Mouse (Mus musculus) CH12F3 (cell line): Measurements from ENCODE around the gene Ell3.
"Not testable (repeated sequence)": the region's sequence is repeated elsewhere in the genome, so short reads cannot be mapped to it uniquely, and the experiment has no call there.

ENCODE experiments used
- in situ Hi-C: fragments of 300-500 bp; cut with MboI; formaldehyde crosslinking; loops from 2 replicates; pipeline ENCODE4 v1.14.3; 2020; ENCODE audit warnings: low sequenced_read_pairs

The Ell3 gene

DNA sequence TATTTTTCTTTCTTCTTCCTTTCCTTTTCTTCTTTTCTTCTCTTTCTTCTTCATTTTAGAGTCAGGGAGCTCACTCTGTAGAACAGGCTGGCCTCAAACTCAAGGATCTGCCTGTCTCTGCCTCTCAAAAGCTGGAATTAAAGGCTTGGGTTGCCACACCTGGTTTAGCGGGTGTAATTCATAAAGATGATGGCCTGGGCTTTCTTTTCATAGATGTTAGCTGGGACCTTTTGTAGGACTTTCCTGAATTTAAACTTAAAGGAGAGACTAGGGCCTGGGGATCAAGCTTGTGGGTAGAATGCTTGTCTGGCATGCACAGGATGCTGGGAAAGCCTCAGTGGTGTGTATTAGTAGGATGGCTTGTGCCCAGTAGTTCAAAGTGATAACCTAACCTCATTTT lies at the start of gene Ell3:
TSS of gene Ell3 (minus strand) at position 101 of the 400 bp plus-strand sequence.
- in situ Hi-C loops, result no loop called here

DNA sequence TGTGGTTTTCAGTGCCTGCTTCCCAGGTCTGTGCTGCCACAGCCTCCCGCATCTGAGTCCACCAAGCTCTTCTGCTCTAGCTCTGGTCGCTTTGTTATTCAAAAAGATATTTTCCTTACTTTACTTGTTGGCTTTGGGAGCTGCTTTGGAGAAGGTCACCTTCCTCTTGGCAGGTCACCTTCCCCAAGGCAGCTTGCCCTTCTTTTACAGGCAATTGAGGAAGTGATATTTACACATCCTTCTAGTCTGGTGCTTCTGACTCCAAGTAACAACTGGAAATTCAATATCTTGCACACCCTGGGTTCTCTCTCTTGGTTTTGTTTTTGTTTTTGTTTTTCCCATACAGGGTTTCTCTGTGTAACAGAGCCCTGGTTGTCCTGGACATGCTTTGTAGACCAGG lies 40.3 kb upstream of the Ell3 start:
- in situ Hi-C loops, result not testable (repeated sequence)

DNA sequence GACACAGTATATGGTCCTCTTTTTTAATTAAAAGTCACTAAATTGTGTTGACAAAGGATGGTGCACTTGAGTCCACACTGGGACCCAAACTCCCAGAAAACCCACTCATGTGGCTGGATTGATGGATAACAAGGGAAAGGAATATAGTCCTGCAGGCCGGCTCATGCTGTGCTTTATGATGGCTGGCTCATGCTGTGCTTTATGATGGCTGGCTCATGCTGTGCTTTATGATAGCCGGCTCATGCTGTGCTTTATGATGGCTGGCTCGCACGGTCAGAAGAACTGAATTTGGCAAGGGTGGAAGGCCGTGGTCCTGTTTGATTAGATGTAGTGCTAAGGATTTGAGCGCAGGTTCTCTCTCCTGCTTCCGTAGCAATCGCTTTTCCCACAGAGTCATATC lies 39.5 kb upstream of the Ell3 start:
- in situ Hi-C loops, result no loop called here

DNA sequence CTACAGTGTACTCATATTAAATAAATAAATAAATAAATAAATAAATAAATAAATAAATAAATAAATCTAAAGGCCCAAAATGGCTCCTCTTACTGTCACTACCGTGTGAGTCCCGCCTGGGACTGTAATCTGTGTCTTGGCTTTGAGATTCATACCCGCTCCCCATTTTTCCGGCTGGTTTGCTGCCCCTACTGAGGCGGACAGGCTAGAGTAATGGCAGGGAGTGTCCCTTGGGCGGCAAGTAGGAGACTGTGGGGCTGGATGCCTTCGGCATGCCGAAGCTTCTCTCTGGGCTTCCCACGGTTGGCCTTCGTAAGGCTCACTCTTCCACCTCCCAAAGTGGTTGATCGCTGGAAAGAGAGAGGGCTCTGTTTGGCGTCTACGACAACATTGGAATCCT lies 36.8 kb upstream of the Ell3 start:
- in situ Hi-C loops, result not testable (repeated sequence)

DNA sequence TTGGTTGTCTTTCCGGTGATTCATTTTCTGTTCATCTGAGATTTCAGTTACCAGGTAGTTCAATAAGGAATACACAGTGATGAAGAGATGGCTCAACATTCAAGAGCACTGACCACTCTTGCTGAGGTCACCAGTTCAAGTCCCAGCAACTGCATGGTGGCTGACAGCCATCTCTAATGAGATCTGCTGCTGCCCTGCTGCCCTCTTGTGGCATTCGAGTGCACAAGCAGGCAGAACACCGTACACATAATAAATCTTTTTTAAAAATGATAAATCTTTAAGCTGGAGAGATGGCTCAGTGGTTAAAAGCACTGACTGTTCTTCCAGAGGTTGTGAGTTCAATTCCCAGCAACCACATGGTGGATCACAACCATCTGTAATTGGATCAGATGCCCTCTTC lies 36.4 kb upstream of the Ell3 start:
- in situ Hi-C loops, result no loop called here

DNA sequence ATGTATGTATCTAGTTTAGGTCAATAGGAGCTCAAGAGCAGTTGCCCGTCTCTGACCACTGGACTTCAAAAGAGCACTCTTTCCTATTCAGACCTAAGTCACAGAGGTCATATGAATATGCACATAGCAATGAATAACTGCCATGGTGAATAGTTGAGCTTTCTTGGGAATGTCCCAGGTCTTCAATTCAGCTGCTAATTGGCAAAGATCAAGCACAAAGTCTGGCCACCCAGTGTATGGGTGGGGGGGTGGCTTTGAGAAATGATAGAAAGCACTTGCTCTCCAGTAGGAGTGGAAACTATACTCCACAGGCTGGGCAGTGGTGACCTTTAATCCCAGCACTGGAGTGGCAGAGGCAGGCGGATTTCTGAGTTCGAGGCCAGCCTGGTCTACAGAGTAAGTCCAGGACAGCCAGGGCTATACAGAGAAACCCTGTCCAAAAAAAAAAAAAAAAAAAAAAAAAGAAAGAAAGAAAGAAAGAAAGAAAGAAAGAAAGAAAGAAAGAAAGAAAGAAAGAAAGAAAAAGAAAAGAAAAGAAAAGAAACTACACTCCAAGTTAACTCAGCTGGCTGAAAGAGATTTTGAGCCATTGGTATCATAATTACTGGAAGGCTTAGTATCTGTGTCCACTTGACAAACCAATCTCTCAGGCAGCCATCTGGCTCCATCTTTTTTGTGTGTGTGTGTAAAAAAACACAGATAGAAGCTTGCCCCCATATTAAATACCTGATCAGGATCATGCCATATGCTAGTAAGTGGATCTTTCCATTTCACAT lies 33.6 kb upstream of the Ell3 start:
- in situ Hi-C loops, result no loop called here

DNA sequence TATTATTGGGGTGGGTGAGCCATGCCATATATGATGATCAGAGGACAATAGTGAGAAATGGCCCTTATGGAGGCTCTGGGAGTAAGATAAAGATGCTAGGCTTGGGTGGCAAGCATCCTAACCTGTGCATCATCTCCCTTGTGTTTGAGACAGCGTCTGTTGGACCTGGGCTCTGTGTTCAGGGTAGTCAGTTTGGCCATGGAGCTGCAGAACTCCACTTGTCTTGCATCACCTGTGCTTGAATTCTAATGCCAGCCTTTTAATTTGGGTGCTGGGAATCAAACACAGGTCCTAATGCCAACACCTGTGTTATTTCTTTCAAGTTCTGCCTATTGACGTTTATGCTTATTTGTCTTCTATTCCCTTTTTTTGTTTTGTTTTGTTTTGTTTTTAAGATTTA lies 31.2 kb upstream of the Ell3 start:
- in situ Hi-C loops, result not testable (repeated sequence)

DNA sequence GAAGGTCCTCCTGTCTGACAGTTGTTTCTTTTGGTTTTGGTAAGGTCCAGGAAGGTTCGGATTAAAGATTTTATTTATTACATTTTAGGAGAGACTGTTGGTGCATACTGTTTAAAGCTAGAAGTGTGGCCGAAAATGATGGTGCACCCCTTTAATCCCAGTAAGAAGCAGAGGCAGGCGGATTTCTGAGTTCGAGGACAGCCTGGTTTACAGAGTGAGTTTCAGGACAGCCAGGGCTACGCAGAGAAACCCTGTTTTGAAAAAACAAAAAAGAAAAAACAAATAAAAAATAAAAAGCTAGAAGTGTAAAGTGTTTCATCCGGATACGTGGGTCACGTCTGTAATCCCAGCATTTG lies 30.1 kb upstream of the Ell3 start:
- in situ Hi-C loops, result no loop called here

DNA sequence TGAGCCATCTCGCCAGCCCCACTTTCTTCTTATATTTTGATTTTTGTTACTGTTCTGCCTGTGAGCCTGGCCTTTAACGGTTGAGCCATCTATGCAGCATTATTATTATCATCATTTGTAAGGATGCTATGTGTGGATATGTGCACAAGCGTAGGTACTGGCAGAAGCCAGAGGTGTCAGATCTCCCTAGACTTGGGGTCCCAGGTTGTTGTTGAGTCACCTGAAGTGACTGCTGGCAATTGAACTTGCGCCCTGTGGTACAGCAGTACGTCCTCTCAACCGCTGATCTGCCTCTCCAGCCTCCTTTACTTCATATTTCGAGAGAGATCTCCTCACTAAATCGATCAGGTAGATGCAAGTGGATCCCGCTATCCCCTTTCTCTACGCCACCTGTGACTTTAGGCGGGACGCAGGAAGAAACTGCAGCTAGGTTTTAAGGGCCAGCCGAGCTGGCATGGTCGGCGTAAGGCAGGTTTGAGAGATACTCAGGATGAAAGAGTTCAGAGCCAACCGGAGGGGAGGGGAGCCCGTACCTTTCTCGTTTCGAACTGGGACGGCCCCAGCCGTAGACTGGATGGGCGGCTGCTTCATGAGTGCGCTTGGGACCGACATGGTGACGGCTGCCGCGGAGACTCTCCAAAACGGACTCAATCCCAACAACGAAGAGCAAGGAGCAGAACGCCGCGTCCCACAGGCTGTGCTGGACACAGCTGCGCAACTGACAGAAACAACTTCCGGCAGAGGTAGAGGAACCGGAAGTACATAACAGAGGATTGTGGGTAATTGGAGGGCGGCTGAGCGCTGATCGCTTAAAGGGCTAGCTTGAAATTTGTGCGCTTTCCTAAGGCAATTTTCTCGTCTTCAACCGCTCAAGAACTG lies 29.5 kb upstream of the Ell3 start, which contains the start of gene Mfap1b:
TSS of gene Mfap1b (minus strand) at position 767 of the 879 bp plus-strand sequence.
- in situ Hi-C loops, result not testable (repeated sequence)

DNA sequence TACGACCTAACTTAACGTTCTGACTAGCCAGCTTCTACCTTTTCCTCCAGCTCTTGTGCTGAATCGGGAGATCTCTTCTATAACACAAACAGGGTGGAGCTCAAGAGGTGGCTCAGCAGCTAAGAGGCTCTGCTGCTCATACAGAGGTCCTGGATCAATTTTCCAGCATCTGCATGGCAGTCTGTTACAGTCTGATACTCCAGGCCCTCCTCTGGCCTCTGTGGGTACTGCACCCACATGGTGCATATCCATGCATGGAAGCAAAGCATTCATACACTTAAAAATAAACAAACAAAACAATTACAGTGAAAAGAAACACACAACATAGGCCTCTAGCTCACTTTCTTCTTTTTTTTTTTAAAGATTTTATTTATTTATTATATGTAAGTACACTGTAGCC lies 28.7 kb upstream of the Ell3 start:
- in situ Hi-C loops, result not testable (repeated sequence)

DNA sequence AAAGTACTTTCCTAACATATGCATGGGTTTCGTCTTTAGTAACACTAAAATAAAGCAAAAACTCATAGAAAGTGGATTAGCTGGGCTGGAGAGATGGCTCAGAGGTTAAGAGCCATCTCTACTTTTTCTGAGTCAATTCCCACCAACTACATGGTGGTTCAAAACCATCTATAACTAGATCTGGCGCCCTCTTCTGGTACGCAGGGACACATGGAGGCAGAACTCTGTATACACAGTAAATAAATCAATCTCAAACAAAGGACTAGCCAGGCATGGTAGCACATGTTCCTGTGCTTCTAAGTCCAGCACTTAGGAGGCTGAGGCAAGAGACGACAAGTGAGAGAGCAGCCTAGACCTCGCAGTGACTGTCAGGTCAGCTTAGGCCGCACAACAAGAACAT lies 24.9 kb upstream of the Ell3 start:
- in situ Hi-C loops, result not testable (repeated sequence)

DNA sequence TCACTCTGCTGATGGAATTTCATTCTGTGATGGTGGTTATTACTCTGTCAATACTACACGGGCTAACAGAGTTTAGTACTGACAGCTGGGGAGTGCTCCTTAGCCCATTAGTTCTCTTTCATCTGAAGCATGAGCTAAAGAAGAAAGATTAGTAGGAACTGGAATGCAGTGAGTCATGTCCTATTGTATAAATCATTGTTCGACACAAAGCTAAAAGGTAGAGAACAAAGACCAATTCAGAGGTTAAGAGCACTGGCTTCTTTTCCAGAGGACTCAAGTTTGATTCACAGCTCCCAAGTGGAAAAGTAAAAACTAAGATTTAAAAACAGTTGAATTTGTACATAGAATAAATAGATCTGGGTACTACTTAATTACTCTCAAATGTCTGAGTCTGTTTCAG lies 16.0 kb upstream of the Ell3 start:
- in situ Hi-C loops, result no loop called here

DNA sequence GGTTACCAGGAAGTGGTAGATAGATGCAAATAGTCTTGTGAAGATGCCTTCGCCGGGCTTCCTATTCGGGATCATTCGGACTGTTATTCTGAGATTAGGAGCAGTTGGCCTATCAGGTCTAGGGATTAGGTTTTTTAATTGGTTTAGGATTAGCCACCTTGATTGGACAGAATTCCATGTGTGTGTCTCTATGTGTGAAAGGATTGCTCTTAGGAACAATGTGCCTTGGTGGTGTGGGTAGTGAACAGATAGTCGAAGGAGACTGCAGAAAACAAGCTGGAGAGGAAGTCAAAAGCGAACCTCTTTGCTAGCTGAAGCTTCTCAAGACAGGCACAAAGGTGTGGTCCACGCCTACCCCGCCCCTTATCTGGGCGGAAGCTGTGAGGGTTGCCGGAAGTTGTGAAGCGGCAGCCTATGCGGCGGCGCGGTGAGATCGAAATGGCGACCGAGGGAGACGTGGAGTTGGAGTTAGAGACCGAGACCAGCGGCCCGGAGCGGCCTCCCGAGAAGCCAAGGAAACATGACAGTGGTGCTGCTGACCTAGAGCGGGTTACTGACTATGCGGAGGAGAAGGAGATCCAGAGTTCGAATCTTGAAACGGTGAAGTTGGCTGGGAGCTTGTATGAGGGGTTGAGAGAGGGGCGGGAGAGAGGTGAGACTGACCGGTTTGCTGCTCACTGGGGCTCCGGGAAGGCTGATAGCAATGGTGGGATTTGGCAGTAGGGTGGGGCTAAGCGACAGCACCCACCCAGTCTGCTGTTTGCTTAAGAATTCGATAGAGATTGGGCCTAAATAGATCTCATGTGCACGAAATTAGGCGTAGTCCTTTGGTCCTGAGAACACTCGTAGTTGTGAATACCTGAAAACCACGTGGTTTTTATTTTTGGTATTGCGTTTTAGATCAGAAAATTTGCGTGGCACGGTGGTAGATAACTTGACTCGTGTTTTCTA lies 12.9 kb upstream of the Ell3 start, which contains the start of gene Serinc4:
TSS of gene Serinc4 (minus strand) at position 90 of the 951 bp plus-strand sequence.
- in situ Hi-C loops, result no loop called here

DNA sequence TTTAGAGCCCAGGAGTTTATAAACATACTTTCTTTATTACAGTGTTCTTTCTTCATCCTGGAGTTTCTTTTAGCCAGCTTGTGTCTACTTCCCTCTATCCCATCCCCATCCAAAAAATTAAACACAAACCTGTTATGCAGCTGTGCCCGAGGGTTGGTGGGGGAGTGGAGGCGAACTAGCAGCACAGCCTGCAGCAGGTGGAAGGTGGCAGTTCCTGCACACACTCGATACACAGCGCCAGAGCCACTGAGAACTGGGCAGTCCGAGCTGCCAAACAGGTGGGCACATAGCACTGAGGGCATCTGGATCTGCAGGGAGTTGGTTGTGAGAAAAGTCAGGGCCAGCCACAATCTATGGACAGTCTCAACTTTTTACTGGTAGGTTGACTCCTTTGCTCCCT lies 11.5 kb upstream of the Ell3 start:
- in situ Hi-C loops, result no loop called here

DNA sequence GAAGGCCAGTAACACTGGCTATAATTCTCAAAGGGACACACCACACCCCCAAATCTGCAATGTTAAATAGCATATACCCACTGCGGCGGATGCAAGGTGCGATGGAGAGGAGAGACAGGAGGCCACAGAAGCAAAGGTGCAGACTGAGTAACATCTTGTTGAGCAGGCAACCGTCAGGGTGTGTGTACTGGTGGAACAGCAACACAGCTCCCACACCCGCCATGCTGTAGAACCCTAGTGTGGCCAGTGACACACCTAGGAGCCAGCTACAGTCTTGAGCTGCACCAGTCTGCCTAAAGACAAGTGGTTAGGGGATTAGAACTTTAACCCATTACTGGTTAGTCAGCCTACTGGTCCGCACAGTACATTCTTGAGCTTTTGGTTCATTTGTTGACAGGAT lies 9.8 kb upstream of the Ell3 start:
- in situ Hi-C loops, result no loop called here

DNA sequence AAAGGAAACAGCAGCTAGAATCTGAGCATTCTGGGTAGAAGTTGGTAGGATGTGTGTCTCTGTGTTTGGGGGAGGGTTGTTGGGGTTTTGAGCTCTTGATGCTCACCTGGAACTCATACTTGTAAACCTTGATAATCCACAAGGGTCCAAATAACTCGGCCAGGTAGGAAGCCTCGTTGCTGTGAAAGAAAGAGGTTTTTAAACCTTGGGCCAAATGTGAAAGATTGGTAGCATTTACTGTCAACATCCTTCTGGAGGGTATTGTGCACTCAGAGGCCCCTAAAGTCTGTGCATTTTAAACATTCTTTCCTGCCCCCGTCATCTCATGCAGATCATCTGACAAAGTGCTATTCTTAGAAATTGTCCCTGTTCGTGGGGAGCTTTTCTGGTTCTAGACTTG lies 8.9 kb upstream of the Ell3 start, which contains the start of gene Hypk:
TSS of gene Hypk (plus strand) at position 301 of the 400 bp plus-strand sequence.
- in situ Hi-C loops, result no loop called here

DNA sequence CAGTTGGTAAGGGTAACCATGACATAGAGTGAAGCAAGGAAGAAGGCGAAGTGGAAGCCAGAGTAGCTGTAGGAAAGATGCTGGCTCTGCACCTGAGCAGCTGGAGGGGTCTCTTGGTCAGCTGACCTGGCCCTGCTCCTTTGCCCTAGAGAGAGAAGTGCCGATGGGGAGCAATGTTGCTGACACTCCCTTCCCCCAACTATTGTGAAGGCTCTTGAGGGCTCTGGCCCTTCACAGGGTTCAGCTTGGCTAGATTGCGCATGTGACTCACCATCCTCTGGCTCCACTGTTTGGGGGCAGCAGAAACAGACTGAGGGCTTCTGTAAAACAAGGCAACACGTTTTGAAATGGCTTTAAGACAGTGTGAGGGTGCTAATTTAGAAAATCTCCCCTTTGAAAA lies 8.3 kb upstream of the Ell3 start:
- in situ Hi-C loops, result no loop called here

DNA sequence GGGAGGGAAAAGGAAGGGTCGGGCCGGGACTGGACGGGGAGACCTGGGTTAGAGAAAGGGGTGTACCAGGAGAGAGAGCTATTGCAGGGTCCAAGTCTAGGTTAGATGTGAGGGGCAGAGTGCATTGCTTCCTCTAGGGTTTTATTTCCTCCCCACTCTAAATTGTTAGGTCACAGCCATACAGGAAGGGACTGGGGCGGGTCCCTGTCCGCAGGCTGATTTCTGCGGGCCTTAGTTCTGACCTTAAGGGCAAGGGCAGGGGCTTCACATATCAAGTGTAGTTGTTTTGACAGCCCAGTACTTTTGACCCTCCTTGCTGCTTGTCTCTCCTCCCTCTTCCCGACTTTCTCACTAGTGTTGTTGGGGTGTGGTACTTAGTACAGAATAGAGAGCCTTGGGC lies 6.0 kb upstream of the Ell3 start:
- in situ Hi-C loops, result no loop called here

DNA sequence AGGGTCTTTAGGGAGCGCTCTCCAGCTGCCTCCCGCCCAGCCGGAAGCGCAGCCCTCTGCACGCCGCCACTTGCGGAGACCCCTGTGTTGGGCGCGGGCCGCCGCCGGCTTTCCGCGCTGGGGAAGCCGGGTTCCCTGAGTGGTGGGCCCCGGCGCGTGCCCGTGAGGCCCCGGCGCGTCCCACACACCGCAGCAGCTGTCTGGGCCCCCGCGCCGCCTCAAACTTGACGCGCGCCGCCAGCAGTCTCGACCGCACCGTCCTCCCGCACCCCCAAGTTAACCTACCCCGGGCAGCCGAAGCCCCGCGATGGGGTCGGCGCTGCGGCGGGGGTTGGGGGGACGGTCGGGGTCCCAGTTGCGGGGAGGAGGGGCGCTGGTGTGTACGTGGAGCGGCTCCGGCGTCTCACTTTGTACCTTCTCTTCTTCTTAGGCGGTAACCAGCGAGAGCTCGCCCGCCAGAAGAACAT lies 5.5 kb upstream of the Ell3 start:
- in situ Hi-C loops, result no loop called here

DNA sequence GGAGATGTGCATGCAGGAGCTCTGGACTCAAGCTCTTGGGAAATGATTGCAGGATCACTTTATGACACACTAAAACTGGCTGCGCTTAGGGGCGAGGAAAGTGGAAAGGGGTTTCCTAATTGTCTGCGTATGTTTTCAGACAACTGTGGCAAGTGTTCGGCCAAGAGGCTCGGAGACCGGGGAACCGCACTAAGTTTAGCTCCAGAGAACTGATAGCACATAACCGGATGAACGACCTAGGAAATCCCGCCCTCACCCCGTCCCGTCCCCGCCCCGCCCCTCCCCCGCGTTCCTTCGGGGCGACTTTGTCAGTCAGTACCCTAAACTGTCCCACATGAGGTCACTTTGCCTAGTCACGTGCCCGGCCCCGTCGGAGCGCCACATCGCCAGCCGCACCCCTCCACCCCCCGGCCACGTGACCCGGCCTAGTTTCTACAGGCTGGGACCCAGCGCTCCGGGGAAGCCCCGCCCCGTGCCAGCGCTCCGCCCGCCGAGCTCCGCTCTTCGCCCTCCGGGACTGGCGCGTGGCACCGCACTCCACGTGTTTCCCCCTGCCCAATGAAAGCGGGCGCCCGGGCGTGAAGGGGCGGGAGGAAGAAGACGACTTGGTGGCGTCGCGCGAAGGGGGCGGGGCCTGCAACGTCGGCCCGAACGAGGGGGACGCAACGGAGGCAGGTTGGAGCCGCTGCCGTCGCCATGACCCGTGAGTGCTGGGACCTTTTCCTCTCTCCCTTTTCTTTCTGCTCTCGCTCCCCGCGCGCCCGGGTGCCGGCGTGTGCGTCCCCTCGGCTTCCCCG lies 4.9 kb upstream of the Ell3 start, which contains the start of gene Serf2:
TSS of gene Serf2 (plus strand) at position 457 of the 797 bp plus-strand sequence.
- in situ Hi-C loops, result no loop called here
